Mouse (Mus musculus) kidney, adult 18-20 months (tissue): ENCODE data around the gene Dlg5.
A peak's percentile ranks its signal among the peaks of the same experiment; 100 is the strongest.

ENCODE experiments used
- DNase-seq: peaks from one replicate; pipeline ENCODE4 v3.0.0; 2021

The Dlg5 gene

DNA sequence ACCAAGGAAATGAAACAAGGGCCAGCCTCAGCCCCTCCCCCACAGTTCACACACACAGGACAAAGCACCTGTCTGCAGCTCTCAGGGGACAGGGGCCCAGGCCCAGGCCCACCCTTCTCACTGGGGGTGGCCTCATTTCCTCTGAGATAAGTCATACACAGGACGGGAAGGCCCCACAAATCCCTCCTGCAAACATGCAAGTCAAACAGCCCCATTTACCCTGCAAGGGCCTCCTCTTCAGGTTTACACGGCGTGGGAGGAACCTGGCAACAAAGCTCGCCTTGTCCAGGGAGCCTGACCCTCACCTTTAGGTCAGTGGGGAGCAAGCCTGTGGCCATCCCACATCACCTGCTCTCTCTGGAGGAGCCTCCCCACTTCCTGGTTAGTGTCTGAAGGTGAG is 60.2 kb downstream of the Dlg5 start:
- DNase-seq: no peak

DNA sequence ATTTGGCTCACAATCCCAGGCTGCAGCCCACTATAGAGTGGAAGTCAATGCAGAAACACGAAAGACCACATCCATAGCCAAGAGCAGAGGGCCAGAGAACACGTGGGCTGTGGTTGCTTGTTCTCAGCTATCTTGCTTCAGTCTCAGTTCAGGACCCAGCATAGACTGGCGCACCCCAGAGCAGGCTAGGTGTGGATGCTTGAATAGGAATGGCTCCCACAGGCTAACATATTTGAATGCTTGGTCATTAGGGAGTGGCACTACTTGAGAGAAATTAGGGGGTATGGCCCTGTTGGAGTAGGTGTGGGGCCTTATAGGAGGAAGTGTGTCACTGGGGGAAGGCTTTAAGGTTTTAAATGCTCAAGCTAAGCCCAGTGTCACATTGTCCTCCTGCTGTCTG is 62.8 kb downstream of the Dlg5 start:
- no peak for DNase-seq

DNA sequence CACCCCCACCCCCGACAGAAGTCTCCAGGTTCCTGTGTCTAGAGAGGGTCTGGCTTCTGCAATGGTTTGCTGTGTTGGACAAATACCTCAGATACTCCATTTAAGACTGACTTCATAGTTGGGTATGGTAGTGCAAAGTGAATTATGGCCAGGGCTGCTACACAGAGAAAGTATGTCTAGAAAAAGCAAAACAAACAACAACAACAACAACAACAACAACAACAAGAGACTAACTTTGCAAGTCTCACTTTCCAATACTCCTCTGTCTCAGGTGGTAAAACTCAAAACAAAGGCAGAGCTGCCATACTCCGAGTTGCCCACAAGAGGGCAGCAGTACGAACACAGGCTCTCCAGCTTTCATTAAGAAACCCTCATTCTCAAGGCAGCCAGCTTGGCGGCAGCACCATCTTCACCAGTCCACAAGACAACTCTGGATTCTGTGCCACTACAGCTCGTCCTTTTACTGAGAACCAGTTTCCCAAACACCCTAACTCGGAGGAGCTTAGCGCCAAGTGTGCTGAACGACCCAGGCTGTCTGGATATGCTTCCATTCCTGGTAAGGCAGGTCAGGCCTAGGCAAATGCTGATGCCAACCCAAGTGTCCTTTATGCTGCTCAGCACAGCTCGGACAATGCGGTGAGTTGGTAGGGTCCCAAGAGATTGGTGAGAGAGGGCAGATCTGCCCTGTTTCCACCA is 63.8 kb downstream of the Dlg5 start:
- DNase-seq: peak; percentile 71

DNA sequence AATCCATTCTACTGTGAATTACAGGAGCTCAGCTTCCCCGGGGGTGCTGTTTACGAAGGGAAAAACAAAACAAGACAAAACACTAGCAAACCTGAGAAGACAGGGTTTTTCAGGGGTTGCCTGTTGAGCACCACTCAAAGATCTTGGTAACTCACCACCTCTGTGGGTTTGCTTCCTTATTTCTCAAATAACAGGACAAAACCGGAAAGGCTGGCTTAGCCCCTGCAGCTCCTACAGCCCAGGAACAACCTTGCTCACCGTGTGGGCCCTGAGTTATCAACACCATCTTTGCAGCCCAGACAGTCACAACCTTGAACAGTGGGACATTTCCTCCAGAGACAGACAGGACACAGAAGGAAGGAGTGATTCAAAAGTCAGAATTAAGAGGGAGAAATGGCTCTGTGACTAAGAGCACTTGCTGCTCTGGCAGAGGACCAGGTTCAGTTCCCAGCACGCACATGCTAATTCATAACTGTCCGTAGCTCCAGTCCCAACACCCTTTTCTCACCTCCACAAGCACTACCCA is 66.2 kb downstream of the Dlg5 start:
- DNase-seq: no peak

DNA sequence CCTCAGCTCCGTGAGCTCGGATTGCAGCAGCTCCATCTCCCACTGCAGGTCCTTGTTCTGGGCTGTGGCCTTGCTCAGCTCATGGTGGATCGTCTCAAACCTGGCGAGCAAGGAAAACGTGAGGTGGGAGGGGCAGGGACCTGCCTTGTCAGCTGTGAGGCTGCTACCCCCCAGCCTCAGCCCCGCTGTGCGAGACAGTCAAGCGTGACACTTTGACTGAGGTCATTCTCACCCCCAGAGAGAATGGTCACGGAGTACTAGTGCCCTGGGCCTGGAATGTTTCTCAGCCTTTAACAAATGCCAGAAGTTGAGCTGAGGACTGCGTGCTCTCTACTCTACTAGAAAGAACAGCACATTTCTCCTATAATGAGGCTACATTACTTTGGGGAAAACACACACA is 69.1 kb downstream of the Dlg5 start:
- peak; percentile 33 for DNase-seq

DNA sequence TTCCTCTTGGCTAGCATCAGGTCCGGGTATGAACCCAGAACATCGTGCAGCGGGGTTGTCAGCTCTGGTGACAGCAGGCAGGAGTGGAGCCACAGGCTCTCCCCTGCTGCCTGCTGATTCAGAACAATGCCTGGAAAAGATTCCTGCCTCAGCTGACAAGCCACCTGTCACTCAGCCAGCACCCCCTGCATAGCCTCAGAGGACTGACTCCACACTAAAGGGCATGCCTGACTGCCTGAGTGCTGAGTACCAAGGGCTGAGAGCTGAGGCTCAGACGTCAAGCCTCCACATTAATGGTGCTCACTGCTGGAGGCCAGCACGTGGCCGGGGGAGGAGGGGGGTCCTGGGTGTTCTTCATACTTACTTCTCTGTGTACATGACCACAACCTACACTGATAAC is 72.4 kb downstream of the Dlg5 start:
- DNase-seq: peak; percentile 24

DNA sequence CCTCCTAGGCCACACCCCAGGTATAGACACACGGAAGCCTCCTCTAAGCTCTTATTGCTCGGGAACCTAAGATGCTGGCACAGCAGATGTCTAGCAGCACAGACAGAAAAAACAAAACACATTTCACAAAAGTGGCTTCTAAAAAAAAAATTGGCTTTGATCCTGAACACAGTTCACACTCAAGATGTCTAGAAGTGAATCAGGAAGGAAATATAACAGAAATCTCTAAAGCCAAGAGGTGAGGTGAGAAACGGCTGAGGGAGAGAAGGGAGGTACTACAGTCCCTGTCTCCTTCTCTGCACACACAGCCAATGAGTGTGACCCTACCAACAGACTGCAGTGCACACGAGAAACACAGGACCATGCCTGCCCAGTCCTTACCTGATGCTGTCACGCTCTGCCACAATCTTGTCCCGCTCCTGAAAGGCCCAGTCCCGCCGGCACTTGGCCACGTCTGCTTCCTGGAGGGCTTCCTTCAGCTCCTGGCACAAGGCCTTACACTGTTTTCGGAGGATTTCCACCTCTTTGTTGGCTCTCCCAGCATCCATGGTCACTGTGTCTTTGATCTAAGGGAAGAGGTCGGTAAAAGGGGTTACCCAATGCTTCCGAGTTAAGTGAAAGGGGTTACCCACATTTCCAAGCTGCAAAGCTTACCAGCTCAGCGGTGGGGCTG is 73.9 kb downstream of the Dlg5 start:
- peak; percentile 13 for DNase-seq

DNA sequence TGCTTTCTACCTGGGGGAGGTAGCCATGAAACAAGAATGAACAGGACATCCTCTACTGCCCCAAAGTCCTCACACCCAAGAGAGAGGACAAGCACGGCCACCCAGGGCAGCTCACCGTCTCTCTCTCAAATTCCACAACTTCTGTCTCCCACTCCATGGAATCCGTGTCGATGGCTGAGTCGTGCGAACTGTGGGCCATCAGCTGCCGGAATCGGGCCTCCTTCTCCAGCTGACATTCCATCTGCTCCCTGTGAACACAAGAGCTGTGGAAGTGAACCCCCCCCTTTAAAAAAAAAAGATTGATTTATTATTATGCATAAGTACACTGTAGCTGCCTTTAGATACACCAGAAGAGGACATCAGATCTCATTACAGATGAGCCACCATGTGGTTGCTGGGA is 79.7 kb downstream of the Dlg5 start:
- DNase-seq: no peak

DNA sequence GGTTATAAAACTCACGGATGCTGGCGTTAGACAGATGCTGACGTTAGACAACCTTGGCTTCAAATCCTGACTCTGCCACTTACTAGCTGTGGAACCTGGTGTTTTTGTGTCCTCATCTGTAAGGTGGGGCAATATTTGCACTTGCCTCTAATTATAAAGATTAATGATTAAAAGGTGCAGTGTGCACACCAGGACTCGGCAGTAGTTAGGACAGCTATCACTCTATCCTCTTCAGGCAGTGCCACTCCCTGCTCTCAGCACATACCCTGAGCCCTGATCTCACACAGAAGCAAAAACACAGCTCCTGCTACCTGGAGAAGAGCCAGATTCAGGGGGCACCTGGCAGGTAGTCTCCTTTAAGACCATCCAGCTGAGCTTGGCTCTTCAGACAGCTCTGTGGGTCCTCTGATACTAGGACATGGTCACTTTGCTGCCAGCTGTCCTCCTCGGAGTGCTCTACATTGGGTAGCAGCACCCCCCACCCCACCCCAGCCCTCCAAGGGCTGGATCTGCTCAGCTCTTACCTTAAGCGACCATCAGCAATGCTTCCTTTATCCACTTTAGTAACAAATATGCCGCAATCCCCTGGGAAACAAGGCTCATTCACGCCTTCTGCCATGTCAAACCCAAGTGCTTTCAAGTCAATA is 80.9 kb downstream of the Dlg5 start:
- no peak for DNase-seq

DNA sequence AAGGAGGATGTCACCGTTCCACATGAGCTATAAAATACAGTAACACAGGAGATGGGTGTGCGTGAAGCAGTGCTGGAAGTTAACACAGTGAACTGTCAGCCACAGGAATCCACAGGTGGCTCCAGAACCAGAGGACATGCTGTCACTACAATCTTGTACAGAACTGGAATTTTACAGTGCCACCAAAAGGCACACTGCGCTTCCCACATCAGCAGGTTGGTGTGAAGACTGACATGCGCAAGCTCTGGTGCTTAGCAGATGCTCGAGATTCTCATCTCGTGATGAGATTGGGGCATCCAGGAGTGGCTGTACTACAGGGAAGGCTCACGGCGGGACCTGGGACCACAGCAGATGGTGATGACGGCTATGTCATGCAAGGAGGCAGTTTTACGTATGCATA is 82.9 kb downstream of the Dlg5 start:
- DNase-seq: no peak

DNA sequence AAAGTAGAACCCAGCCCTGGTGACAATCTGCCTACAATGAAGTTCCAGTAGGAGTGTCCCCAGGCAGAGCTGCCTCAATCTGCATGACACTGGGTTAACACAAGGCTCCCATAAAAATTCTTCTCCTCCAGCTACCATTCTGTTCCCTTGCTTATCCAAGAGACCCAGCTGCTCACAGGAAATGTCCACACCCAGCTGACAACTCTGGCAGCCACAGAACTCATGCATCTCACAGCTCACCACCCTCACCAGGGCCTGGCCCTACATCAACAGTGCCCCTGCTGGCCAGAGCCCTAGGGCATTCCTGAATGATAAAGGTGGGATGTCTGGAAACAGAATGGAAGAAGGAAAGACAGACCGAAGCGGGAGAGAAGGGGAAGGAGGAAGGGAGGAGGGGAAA is 96.8 kb downstream of the Dlg5 start:
- no peak for DNase-seq

DNA sequence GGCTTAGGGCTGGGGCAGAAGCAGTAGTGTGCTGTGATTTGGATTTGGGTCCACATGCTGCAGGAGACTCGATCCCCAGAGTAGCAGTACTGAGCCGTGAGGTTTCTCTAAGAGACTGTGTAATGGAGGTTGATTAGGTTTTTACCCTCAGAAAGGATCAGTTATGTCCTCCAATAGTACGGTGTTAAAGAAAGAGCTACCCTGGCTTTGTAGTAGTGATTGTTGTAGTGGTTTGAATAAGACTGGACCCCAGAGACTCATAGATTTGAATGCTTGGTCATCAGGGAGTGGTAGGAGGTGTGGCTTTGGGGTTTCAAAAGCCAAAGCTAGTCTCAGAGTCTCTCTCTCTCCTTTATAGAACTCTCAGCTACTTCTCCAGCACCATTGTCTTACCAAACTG is 100.9 kb downstream of the Dlg5 start:
- DNase-seq: no peak

DNA sequence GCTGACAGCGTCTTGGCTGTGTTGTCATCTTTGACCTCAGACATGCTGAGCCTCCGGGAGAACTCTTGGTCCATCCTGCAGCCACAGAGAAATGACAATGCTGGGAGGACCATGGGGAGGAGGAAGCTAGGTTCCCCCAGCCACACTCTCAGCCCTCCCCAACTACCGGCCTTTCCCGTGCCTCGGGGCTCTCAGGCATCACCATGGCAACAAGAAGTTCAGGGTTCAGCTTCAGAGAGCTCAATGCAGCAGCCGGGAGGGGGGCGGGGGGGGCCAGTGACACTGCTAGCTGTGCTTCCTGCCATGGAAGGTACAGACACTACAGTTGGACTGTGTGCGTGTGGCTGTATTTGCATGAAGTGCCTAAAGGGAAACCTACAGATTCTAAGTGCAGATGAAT is 101.3 kb downstream of the Dlg5 start:
- DNase-seq: no peak

DNA sequence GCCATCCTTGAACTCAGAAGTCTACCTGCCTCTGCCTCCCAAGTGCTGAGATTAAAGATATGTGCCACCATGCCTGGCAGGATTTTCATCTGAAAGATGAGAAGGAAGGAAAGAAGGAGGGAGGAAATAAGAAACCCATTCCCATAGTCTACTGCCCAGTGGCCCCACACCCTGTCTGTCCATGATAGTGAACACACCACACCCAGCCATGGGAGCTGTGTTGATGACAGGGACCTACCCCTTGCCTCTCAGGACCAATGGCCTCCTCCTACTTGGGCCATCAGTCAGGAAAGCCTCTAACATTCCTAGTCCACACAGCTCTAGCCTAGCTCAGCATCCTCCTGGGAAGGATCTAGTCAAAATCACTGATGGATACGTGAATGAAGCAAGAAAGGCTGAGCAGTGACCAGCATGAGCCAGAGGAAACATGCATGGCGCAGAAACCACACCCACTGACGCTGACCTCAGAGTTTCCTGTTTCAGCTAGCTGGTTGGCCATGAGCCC is 102.7 kb downstream of the Dlg5 start:
- DNase-seq: no peak

DNA sequence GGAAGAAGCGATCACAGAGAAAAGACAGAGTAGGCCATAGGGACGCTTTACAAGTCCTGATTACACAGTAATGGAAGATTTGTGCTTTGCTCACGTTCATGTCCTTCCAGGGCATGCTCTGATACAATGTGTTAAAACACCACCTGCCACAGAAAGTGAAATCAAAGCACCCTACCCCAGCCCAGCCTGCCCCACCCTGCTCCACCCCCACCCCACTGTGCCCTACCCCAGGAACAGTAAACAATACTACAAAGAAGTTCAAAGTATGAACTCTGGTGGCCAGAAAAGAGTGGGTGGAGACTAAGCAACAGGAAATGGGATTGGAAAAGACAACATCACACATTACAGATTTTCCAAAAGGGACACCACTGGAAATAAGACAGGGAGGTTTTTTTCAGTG is 104.0 kb downstream of the Dlg5 start:
- DNase-seq: no peak

DNA sequence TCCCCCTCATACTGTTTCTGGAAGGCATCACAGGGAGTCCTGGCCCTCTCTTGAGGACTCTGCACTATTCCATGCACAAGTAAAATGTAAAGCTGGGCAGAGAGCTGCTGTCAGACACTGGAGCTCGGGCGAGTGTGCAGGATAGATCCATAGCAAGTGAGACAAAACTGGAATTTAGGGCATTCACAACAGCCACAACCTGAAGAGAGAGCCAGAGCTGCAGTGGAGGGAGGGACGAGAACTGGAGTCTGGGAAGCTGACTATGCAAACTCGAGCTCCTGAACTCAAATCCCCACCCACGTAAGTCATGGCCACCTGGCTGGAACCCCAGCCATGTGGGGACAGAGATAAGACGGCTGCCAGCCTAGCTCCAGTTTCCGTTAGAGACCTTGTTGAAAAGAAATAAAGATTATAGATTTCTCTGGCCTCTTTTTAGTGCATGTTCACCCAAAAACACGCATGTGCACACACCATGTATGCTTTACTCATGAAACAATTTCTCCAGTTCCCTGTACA is 105.4 kb downstream of the Dlg5 start:
- DNase-seq: no peak

DNA sequence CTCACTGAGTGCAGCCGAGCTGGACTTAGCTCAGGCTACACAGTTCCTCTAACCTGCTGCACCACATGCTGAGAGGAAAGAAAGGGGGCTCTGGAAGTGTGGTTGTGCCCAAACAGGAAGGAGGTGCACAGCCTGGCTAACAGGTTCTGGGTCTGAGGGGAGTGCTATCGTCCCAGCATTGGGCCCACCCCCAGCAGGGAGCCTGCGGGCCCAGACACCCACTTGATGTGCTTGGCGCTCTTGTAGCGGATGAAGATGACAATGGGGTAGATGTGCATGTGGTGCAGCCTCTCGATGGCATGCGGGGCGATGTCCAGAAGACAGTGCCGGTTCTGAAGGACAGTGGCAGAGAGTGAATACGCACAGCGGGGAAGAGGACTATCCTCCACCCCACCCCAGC is 108.8 kb downstream of the Dlg5 start:
- no peak for DNase-seq

DNA sequence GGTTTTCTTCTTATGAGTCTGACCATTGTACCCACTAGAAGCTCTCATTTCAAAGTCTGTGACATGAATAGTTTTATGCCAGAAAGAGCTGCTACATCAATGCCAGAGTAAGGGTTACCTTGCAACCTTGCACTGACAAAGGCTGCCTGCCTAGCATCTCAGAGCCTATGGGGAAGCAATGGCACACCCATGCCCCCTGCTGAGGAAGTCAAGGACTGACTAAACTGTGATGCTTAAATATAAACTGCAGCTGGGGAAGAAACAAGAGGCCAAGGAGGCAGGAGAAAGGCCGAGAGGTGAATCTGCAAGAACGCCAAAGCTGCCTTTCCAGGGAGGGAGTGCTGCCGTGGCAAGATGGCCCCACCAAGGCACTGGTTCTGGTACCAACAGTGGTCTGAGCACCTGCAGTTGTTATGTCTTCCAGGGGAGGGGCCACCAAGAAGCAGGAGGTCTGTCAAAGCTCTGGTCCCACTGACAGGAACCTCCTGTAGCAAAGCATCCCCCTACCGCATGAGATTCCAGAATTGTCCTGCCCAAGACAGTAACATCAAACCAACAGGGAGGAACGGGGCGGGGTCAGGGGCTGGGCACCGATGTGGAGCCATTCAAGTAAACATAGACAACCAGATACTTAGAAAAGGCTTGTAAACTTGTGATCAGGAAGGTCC is 111.0 kb downstream of the Dlg5 start:
- DNase-seq: no peak

DNA sequence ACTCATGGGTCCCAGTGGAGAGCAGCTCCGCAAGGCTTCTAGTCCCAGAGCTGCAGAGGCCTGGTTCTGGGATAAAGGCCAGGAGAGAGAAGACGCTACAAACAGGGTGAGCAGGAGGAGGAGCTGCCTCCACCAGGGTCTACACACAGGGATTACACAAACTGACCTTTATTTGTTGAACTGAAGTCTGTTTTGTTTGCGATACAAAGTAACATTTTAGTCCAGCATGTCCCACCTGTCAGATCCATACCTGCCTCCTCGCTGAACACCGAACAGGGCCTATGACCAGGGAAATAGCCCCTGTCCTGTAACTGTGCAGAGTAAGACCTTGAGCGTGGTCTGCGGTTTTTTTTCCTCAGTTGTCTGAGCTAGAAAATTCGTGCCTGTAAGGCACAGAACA is 111.9 kb downstream of the Dlg5 start:
- DNase-seq: no peak

DNA sequence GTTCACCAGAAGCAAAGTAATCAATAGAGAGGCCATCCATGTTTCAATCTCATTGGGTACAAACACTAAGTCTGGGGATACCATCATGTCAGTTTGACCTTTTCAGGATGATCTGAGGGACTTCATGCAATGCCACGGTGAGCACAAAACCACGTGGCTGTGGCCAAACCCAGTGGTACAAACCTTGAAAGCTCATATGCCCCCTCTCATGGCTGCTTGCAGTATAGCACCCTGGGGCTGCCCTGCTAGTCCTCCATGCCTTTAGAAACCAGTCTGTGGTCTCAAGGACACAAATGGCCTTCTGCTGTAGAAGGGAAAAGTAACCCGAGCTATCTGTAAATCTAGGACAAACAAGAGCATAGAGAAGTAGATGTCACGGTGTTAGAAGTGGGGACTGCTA is 113.6 kb downstream of the Dlg5 start:
- DNase-seq: peak; percentile 61

DNA sequence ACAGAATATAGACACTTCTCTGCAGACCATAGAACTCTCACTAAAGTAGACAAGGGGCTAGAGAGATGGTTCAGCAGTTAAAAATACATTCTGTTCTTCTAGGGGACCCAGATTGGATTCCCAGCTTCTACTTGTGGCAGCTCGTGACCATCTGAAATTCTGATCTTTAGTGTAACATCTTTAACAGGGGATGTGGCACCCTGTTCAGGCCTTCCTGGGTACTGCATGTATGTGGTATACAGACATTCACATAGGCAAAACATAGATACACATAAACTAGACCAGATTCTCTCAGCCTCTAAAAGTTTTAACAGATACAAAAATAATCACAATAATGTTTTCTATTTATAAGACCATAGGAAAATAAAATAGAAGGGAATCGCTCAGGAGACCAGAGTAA is 120.7 kb downstream of the Dlg5 start:
- no peak for DNase-seq

DNA sequence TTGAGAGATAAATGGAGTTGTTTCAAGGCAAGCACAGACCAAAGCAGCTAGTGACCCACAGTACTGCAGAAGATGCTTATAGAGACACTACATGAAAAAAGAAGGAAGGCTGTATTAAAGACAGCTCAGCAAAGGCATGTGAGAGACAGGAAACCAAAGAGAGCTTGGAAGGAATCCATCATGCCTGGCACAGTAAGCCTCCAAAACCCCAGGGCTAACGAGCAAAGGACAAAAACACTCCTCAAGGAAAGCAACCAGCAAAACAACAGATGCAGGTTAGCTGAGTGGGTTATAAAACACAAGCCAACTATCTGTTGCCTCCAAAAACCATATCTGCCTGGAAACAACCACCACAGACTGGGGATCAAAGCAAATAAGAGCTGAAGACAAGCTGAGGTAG is 121.5 kb downstream of the Dlg5 start:
- no peak for DNase-seq

DNA sequence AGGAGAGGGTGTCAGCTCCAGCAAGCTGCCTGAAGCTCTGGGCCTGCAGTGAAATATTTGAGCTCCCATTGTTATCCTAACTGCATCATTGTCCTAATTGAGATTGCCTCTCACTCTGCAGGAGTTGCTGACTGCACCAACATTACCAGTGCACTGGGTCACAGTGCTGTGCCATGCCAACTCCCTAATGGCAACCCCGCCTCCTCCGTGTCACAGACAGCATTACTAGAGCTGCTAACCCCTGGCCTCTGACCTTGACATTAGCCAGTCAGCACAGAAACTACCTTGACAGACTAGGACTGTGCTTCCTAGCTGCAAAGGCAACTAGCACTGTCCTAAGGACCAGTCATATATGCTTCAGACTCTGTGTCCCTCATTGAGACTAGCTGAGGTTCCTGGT is 139.0 kb downstream of the Dlg5 start:
- DNase-seq: no peak
